Mouse (Mus musculus) monocyte, adult 2 months (primary cell): ENCODE data around the gene Ms4a6c.
"Not testable (repeated sequence)": the region's sequence is repeated elsewhere in the genome, so short reads cannot be mapped to it uniquely, and the experiment has no call there.

Source experiments
- DNase-seq, 2 experiments: peaks; one replicate each; pipeline ENCODE4 v3.0.0; 2022; ENCODE audit warnings: low spot score in 2 of 2, low read depth in 1 of 2

Gene Ms4a6c

GRCm38 (mm10) chr19:11469215-11469614 lies at the start of gene Ms4a6c:
TSS of gene Ms4a6c (plus strand) at chr19:11469366.
- DNase-seq: peak in 1 of 2 experiments; percentile 38

DNA sequence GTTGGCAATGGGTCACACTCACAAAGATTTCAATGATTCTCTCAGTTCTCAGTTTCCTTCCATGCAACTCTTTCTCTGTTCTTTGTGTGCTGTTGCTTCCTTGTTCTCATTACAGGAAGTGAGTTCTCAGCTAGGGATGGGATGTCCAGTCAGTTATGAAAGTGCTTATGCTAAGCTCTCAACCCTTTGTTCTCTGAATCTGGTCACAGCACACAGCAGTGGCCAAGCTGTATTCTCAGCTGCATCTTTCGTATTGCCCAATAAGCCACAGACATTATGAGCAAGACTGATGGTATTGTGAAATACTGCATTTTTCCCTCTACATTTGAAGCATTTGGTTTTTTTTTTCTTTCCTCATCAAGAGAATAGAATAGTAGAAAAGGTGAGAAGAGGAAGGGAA lies 38.0 kb upstream of the Ms4a6c start:
- DNase-seq: peak in 1 of 2 experiments; percentile 33

DNA sequence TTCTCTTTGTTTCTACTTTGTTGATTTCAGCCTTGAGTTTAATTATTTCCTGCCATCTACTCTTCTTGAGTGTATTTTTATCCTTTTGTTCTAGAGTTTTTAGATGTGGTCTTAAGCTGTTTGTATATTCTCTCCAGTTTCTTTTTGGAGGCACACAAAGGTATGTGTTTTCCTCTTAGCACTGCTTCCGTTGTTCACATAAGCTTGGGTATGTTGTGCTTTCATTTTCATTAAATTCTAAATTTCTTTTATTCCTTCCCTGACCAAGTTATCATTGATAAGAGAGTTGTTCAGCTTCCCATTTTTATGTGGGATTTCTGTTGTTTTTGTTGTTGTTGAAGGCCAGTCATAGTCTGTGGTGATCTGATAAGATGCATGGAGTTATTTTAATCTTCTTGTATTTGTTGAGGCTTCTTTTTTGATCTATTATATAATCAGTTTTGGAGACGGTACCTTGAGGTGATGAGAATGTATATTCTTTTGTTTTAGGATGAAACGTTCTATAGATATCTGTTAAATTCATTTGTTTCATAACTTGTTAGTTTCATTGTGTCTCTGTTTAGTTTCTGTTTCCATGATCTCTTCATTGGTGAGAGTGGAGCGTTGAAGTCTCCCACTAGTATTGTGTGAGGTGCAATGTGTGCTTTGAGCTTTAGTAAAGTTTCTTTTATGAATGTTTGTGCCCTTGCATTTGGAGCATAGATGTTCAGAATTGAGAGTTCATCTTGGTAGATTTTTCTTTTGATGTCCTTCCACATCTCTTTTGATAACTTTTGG lies 33.9 kb upstream of the Ms4a6c start:
- DNase-seq: no peak

DNA sequence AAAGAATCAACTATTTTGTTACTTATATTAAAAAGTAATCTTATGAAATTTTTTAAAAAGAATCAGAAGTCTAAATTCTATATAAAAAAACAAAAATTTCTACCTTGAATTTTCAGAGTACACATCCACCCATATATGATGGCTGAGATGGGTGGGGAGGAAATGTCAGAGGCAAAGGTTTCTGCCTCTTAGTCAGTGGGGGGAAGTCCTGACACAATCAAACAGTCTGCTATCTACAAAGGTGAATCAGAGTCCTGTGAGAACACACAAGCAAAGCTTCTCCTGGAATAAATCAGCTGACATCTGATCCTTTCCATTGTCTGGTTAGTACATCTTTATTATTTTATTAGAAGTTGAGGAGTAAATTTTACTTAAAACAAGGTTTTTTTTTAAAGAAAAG lies 25.8 kb upstream of the Ms4a6c start, which contains the start of gene Ms4a4b:
TSS of gene Ms4a4b (plus strand) at position 216 of the 400 bp plus-strand sequence.
- no peak for DNase-seq

DNA sequence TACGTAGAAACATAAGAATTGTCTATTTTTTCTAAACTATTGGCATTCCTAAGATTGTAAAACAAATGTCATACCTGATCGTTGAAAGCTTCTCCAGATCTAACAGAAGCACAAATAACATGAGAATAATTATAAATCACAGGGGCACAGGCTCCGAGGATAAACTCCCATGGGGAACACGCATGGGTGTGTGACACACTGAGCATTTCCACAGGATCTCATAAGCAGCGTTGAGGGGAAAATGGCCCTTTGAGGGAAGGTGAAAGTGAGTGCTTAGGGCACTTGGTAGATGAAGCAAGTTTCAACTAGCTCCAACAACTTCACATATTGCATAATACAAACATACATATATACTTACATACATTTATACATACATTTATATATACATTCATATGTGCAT lies 25.2 kb upstream of the Ms4a6c start:
- no peak for DNase-seq

DNA sequence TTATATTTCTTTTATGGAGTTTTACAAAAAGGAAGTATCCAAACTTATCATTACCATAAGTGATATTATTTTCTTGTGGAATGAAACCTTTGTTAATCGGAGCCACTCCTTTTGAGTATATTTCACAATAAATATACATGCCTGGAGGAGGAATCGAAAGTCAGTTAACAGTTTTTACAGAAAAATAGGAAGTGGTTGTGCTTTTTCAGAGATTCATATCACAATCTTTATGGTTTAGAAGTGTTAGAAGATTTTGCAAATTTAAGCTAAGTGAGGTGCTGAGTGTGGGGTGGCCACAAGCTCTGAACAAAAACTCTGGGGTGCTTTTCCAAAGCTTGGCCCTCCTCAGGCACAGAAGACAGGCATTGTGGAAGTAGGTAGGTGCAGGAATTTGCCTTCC lies 21.9 kb upstream of the Ms4a6c start:
- DNase-seq: no peak

GRCm38 (mm10) chr19:11459041-11459440 lies 10.1 kb upstream of the Ms4a6c start:
- DNase-seq: not testable (repeated sequence)

DNA sequence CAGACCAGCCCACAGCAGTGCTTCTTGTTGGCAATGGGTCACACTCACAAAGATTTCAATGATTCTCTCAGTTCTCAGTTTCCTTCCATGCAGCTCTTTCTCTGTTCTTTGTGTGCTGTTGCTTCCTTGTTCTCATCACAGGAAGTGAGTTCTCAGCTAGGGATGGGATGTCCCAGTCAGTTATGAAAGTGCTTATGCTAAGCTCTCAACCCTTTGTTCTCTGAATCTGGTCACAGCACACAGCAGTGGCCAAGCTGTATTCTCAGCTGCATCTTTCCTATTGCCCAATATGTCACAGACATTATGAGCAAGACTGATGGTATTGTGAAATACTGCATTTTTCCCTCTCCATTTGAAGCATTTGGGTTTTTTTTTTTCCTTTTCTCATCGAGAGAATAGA lies 4.4 kb upstream of the Ms4a6c start:
- DNase-seq: peak in 1 of 2 experiments; percentile 33

DNA sequence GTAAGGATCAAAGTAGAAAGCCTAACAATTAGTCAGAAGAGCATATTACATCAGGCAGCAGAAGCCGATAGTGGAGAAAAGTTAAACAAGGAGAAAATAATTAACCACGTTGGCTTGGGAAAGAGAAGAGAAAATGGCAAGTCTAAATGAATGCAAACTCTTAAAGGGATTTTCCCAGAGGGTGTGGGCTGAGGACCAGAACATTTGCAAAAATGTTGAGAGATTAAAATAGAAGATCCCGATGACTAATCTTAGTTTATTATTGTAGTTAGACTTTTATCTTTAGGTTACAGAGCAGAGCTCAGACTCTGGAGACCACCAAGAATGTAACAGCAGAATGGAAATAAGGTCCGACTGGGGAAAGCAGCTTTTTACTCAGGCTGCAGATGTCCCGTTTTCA lies 2.7 kb upstream of the Ms4a6c start:
- no peak for DNase-seq

DNA sequence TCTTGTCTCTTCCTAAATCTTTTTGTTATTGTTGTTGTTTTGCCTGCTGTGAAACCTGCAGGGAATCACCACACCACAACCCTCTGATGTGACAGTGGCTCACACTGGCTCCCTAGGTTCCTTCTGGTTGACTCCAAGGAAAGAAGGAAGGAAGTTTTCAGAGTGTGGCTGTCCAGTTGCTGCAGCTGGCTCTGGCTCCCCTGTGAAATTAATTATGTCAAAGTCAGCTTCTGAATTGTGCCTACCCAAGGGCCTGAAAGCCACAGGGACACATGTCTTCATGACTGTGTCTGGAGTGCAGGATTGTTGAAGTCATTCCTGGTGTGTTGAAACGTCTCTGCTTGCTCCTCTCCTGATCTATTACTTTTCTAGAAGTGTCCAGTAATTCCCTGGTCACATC lies 805 bp upstream of the Ms4a6c start:
- not testable (repeated sequence) for DNase-seq

DNA sequence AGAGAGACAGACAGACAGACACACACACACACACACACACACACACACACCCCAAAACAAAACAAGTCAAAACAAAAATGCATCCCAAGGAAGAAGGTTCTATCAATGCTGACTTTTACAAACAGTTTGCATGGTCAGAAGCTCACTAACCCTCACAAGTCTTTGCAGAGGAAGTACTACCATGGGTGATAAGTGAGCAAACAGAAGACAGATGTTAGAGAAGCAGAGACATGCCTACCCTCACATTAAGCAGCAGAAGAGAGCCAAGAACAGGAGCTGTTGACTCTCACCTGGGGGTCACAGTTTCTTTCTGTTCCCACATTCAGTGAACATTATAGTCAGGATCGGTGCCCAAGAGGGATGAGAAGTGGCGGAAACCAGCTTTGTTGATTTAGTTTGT lies 10.5 kb downstream of the Ms4a6c start:
- no peak for DNase-seq

DNA sequence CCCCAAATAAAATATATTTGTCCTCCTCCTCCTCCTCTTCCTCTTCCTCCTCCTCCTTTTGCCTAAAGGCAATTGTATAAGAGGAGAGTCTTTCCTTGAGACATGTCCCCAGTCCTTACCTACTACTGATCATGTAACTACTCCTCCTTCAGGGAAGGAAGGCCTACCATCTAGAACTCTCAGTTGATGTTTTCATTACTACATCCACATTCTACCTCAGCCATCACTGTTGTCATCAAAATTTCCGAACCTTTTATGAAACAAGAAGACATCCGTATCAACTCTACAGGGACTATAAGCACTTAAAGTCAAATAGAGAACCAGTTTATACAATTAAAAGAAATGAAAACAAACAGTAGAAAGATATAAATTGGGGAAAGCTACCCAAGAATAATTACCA lies 13.5 kb downstream of the Ms4a6c start:
- DNase-seq: no peak

- DNase-seq: no peak
These were observed 14.8 kb downstream of the Ms4a6c start for GRCm38 (mm10) chr19:11483941-11484340.

- DNase-seq: no peak
These were observed 15.2 kb downstream of the Ms4a6c start for GRCm38 (mm10) chr19:11484388-11484787.

DNA sequence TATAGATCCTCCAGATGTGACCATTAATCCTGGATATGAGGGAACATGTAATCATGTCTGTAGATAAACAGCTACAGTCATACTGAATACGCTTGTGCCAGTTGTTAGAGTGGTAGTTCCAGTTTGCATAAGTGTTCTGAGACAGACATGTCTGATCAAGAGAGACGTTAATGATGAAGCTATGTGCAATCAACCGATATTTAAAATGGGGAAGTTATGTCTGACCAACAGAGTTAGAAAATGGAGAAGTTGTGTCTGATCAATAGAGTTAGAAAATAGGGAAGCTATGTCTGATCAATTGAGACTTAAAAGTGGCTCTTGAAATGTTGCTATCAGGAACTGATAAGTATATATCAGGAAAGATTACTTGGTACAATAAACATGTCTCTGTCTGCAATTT lies 16.1 kb downstream of the Ms4a6c start:
- no peak for DNase-seq

- DNase-seq: no peak
These were observed 16.6 kb downstream of the Ms4a6c start, which contains the start of gene Gm8369 for GRCm38 (mm10) chr19:11485746-11486145. TSS of gene Gm8369 (plus strand) at chr19:11485938.

GRCm38 (mm10) chr19:11486599-11486998 lies 17.4 kb downstream of the Ms4a6c start:
- no peak for DNase-seq

GRCm38 (mm10) chr19:11491406-11492189 lies 22.4 kb downstream of the Ms4a6c start:
- DNase-seq: no peak

DNA sequence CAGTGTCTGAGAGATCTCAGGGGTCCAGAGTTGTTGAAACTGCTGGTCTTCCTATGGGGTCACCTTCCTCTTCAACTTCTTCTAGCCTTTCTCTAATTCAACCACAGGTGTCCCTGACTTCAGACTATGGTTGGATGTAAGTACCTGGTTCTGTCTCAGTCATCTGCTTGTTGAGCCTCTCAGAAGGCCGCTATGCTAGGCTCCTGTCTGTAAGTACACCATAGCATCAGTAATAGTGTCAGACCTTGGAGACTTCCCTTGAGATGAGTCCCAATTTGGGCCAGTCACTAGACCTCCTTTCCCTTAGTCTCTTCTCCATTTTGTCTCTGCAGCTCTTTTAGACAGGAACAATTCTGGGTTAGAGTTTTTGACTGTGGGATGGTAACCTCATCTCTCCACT lies 23.5 kb downstream of the Ms4a6c start:
- no peak for DNase-seq

DNA sequence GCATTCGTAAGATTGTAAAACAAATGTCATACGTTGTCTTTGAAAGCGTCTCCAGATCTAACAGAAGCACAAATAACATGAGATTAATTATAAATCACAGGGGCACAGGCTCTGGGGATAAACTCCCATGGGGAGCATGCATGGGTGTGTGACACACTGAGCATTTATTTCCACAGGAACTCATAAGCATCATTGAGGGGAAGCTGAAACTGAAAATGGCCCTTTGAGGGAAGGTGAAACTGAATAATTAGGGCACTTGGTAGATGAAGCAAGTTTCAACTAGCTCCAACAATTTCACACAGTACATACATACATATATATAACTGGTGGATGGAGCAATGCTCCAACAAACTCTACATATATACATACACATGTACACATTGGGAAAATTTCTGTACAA lies 25.4 kb downstream of the Ms4a6c start:
- DNase-seq: peak in 1 of 2 experiments; percentile 14

DNA sequence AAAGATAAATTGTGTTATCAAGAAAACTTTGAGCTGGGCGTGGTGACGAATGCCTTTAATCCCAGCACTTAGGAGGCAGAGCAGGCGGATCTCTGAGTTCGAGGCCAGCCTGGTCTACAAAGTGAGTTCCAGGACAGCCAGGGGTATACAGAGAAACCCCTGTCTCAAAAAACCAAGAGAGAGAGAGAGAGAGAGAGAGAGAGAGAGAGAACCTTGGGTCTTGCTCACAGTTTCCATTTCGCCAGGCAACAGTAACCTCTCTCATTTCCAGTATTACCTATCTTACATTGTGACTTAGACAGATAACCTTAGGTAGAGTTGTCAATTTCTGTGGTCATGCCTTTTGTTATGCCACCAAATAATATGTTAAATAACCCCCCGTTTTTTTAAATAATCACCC lies 27.2 kb downstream of the Ms4a6c start:
- DNase-seq: no peak

GRCm38 (mm10) chr19:11497300-11497699 lies 28.1 kb downstream of the Ms4a6c start:
- DNase-seq: not testable (repeated sequence)
